29 mouse cellular contexts compared by ENCODE assay signal in the genomic region with DNA sequence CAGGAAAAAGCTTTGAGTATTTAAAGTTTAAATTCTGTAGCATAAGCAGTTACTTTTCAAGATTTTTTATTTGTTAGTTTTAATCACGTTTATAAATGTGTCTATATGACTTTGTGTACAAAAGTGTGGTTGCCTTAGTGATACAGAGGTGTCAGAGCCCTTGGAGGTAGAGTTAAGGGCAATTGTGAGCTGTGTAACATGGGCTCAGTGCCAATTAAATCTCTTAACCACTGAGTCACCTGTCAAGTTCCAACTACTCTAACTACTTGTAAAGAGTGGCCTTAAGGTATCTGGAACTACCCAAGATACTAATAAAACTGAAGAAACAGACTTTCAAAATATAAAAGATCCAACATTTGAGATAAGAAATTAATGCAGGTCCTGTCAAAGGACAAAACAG.
"Had no signal": no experiment of that assay in that cellular context is flagged by ENCODE, and none has a peak within 500 bp of the region (broad histone marks: within the 10 kb centered on the region; RNA-seq: fewer than 3 reads in every experiment).

No protein-coding gene starts in this region.

- H3K27me3 ChIP-seq: limb, embryonic 12.5 days; limb, embryonic 13.5 days; limb, embryonic 15.5 days; liver, embryonic 12.5 days; liver, embryonic 13.5 days; liver, embryonic 15.5 days; lung, embryonic 15.5 days; megakaryocyte, embryonic 14.5 days; midbrain, embryonic 12.5 days; midbrain, embryonic 13.5 days; midbrain, embryonic 15.5 days; neural tube, embryonic 12.5 days had no signal

- DNase-seq: layer of hippocampus, postnatal 36 days; left cerebral cortex, postnatal 4 days; liver; liver, embryonic 13.5 days; liver, postnatal 0 days; lung, adult 18-20 months; lung, embryonic 14.5 days; lung, postnatal 10 days; midbrain, embryonic 14.5 days had no signal

- H3K4me2 ChIP-seq: limb, embryonic 12.5 days; limb, embryonic 13.5 days; limb, embryonic 15.5 days; liver, embryonic 11.5 days; liver, embryonic 12.5 days; liver, embryonic 13.5 days; liver, embryonic 15.5 days; lung, embryonic 14.5 days; lung, embryonic 15.5 days; midbrain, embryonic 11.5 days; midbrain, embryonic 12.5 days; midbrain, embryonic 13.5 days; midbrain, embryonic 15.5 days; neural tube, embryonic 12.5 days had no signal

- H3K9ac ChIP-seq: limb, embryonic 12.5 days; limb, embryonic 13.5 days; limb, embryonic 15.5 days; liver, embryonic 12.5 days; liver, embryonic 13.5 days; liver, embryonic 14.5 days; liver, embryonic 15.5 days; liver, postnatal 0 days; lung, embryonic 14.5 days; lung, embryonic 15.5 days; midbrain, embryonic 12.5 days; midbrain, embryonic 13.5 days; midbrain, embryonic 15.5 days; neural tube, embryonic 12.5 days had no signal

- H3K4me3 ChIP-seq: left cerebral cortex, adult 2 months; limb, embryonic 10.5 days; limb, embryonic 12.5 days; limb, embryonic 13.5 days; limb, embryonic 15.5 days; liver, embryonic 12.5 days; liver, embryonic 13.5 days; liver, embryonic 15.5 days; lung, embryonic 15.5 days; megakaryocyte, embryonic 14.5 days; midbrain, embryonic 10.5 days; midbrain, embryonic 12.5 days; midbrain, embryonic 13.5 days; midbrain, embryonic 15.5 days; myocyte; neural tube, embryonic 12.5 days had no signal

- ATAC-seq: liver, embryonic 12.5 days; liver, postnatal 0 days; midbrain, embryonic 13.5 days; midbrain, embryonic 15.5 days; midbrain, embryonic 16.5 days had no signal

- H3K4me1 ChIP-seq: limb, embryonic 10.5 days; limb, embryonic 12.5 days; limb, embryonic 13.5 days; limb, embryonic 15.5 days; liver, embryonic 12.5 days; liver, embryonic 13.5 days; liver, embryonic 15.5 days; lung, embryonic 15.5 days; megakaryocyte, embryonic 14.5 days; midbrain, embryonic 10.5 days; midbrain, embryonic 12.5 days; midbrain, embryonic 13.5 days; midbrain, embryonic 15.5 days; neural tube, embryonic 12.5 days had no signal

- H3K27ac ChIP-seq: left cerebral cortex, adult 2 months; limb, embryonic 10.5 days; limb, embryonic 12.5 days; limb, embryonic 13.5 days; limb, embryonic 15.5 days; liver, embryonic 12.5 days; liver, embryonic 13.5 days; liver, embryonic 14.5 days; liver, embryonic 15.5 days; lung, embryonic 15.5 days; macrophage; midbrain, embryonic 10.5 days; midbrain, embryonic 12.5 days; midbrain, embryonic 13.5 days; midbrain, embryonic 15.5 days; neural tube, embryonic 12.5 days had no signal

- H3K9me3 ChIP-seq: limb, embryonic 10.5 days; limb, embryonic 12.5 days; limb, embryonic 13.5 days; limb, embryonic 15.5 days; liver, embryonic 12.5 days; liver, embryonic 13.5 days; liver, embryonic 15.5 days; lung, embryonic 15.5 days; megakaryocyte, embryonic 14.5 days; midbrain, embryonic 10.5 days; midbrain, embryonic 12.5 days; midbrain, embryonic 13.5 days; midbrain, embryonic 15.5 days; neural tube, embryonic 12.5 days had no signal
